11 mouse cellular contexts compared by ENCODE assay signal in the genomic region with DNA sequence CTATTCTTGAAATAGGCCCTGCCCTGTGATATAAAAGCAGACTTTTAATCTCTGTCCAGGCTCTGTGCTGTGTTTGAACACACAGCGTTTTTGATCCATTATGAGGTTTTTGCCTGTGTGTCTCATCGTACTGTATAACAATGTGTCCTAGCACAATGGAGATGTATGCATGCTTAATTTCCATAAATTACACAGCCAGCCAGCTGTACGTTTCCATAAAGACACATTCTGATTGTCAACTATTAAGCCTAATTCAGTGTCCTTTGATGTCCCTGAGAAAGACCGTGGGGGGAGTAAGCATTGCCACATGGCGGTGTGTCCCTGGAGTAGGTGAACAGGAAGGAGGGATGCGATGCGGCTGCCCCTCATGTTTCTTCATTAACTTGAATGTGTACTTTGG.
DNase-seq lines count a peak whose midpoint lies in the region; ATAC-seq and TF ChIP-seq lines count a peak whose summit lies in the region.
"Had no signal": no experiment of that assay in that cellular context is flagged by ENCODE, and none has a peak within 500 bp of the region (broad histone marks: within the 10 kb centered on the region; RNA-seq: fewer than 3 reads in every experiment).

No protein-coding gene starts in this region.

- H3K27ac ChIP-seq in forebrain, embryonic 14.5 days (ENCODE audit: low read depth, low read length) = no peak overlapping the region
- H3K27ac ChIP-seq in forebrain, embryonic 12.5 days = no peak overlapping the region
- no peak overlapping the region for H3K27ac ChIP-seq in stomach, embryonic 14.5 days (ENCODE audit: low read length)
- no peak overlapping the region for H3K27ac ChIP-seq in stomach, postnatal 0 days (replicated peaks)
- no peak overlapping the region for H3K27ac ChIP-seq in midbrain, embryonic 12.5 days (replicated peaks)

- no peak for TF ChIP-seq EP300 in stomach, postnatal 0 days (optimal IDR thresholded peaks at IDR 0.05)

- H3K4me1 ChIP-seq in forebrain, embryonic 14.5 days (ENCODE audit: control insufficient read depth, insufficient read depth, low read length) = peaks cover 6% of the 10 kb centered on the region; the same call in 1 of the 2 replicates
- H3K4me1 ChIP-seq in forebrain, embryonic 12.5 days = peaks cover 18% of the 10 kb centered on the region
- H3K4me1 ChIP-seq in stomach, embryonic 14.5 days (ENCODE audit: control insufficient read depth, insufficient read depth, low read length) = peaks cover 9% of the 10 kb centered on the region; the same call in 1 of the 2 replicates
- no peaks in the 10 kb centered on the region for H3K4me1 ChIP-seq in stomach, postnatal 0 days (replicated peaks; ENCODE audit: control insufficient read depth, insufficient read depth)
- H3K4me1 ChIP-seq in midbrain, embryonic 12.5 days = peaks cover 14% of the 10 kb centered on the region

- no peaks in the 10 kb centered on the region for H3K27me3 ChIP-seq in forebrain, embryonic 14.5 days (replicated peaks; ENCODE audit: control insufficient read depth, insufficient read depth, low read length)
- no peaks in the 10 kb centered on the region for H3K27me3 ChIP-seq in forebrain, embryonic 12.5 days
- H3K27me3 ChIP-seq in stomach, embryonic 14.5 days (ENCODE audit: control insufficient read depth, insufficient read depth, low read length) = no peaks in the 10 kb centered on the region
- no peaks in the 10 kb centered on the region for H3K27me3 ChIP-seq in stomach, postnatal 0 days (ENCODE audit: control insufficient read depth, insufficient read depth, low read length)
- H3K27me3 ChIP-seq in midbrain, embryonic 12.5 days = 0 out of 2 replicates have a peak, but pooled peaks cover 6% of the 10 kb centered on the region

- TF ChIP-seq CTCF in stomach, postnatal 0 days (IDR thresholded peaks at IDR 0.05; ENCODE audit: low read depth) = no peak

- 18% methylated on average over 7 of the region's 7 CpGs for WGBS in forebrain, embryonic 14.5 days
- 23% methylated on average over 7 of the region's 7 CpGs for WGBS in forebrain, embryonic 12.5 days
- WGBS in stomach, embryonic 14.5 days = 39% methylated on average over 7 of the region's 7 CpGs
- WGBS in stomach, postnatal 0 days = 34% methylated on average over 7 of the region's 7 CpGs
- WGBS in midbrain, embryonic 12.5 days = 17% methylated on average over 7 of the region's 7 CpGs

- no peak overlapping the region for H3K4me2 ChIP-seq in forebrain, embryonic 14.5 days (ENCODE audit: low read length)
- H3K4me2 ChIP-seq in forebrain, embryonic 12.5 days = no peak overlapping the region
- peak overlapping the region; percentile 18; the same call in 1 of the 2 replicates for H3K4me2 ChIP-seq in stomach, embryonic 14.5 days (replicated peaks; ENCODE audit: low read depth, low read length)
- H3K4me2 ChIP-seq in stomach, postnatal 0 days (replicated peaks; ENCODE audit: low read depth) = no peak overlapping the region
- peak overlapping the region; percentile 26 for H3K4me2 ChIP-seq in midbrain, embryonic 12.5 days (replicated peaks)

- no peaks in the 10 kb centered on the region for H3K36me3 ChIP-seq in forebrain, embryonic 14.5 days (ENCODE audit: control insufficient read depth, insufficient read depth, low read length)
- no peaks in the 10 kb centered on the region for H3K36me3 ChIP-seq in forebrain, embryonic 12.5 days (replicated peaks)
- no peaks in the 10 kb centered on the region for H3K36me3 ChIP-seq in stomach, embryonic 14.5 days (ENCODE audit: control insufficient read depth, insufficient read depth, low read length)
- no peaks in the 10 kb centered on the region for H3K36me3 ChIP-seq in stomach, postnatal 0 days (ENCODE audit: control insufficient read depth, insufficient read depth, low read length)
- H3K36me3 ChIP-seq in midbrain, embryonic 12.5 days = no peaks in the 10 kb centered on the region

- H3K9ac ChIP-seq in forebrain, embryonic 14.5 days (ENCODE audit: low read length) = no peak overlapping the region
- H3K9ac ChIP-seq in forebrain, embryonic 12.5 days = no peak overlapping the region
- H3K9ac ChIP-seq in stomach, embryonic 14.5 days (replicated peaks; ENCODE audit: low read depth, low read length) = no peak overlapping the region
- no peak overlapping the region for H3K9ac ChIP-seq in stomach, postnatal 0 days (ENCODE audit: low read length)
- H3K9ac ChIP-seq in midbrain, embryonic 12.5 days (replicated peaks) = no peak overlapping the region

- ATAC-seq in forebrain, embryonic 14.5 days = no peak
- ATAC-seq in forebrain, embryonic 12.5 days (ENCODE audit: low FRiP score) = no peak
- ATAC-seq in stomach, embryonic 14.5 days (ENCODE audit: insufficient number of reproducible peaks, insufficient read depth, low FRiP score, low read depth) = no peak
- ATAC-seq in stomach, postnatal 0 days (ENCODE audit: low FRiP score, low TSS enrichment) = no peak
- peak; percentile 76 for ATAC-seq in midbrain, embryonic 12.5 days (ENCODE audit: low FRiP score, low read depth)

- no peak overlapping the region for H3K4me3 ChIP-seq in forebrain, embryonic 14.5 days (ENCODE audit: low read depth, low read length)
- H3K4me3 ChIP-seq in forebrain, embryonic 12.5 days (replicated peaks) = no peak overlapping the region
- H3K4me3 ChIP-seq in stomach, embryonic 14.5 days (ENCODE audit: low read depth, low read length) = no peak overlapping the region
- no peak overlapping the region for H3K4me3 ChIP-seq in stomach, postnatal 0 days (ENCODE audit: low read depth, low read length)
- no peak overlapping the region for H3K4me3 ChIP-seq in midbrain, embryonic 12.5 days

- DNase-seq in forebrain, embryonic 14.5 days (ENCODE audit: low spot score) = peak; percentile 34
- no peak for DNase-seq in stomach, postnatal 0 days (ENCODE audit: low spot score)
- no peak for DNase-seq in left cerebral cortex, adult 11 months (ENCODE audit: low spot score)
- DNase-seq in cerebellum, adult 11 months = no peak
- DNase-seq in layer of hippocampus, adult 18-20 months (ENCODE audit: low spot score in 2 of 2) = no peak
- DNase-seq: cerebellum, adult 2 months; liver; thymus, postnatal 25 days had no signal

- H3K9me3 ChIP-seq in forebrain, embryonic 14.5 days (replicated peaks; ENCODE audit: control insufficient read depth, low read length) = no peaks in the 10 kb centered on the region
- no peaks in the 10 kb centered on the region for H3K9me3 ChIP-seq in forebrain, embryonic 12.5 days
- no peaks in the 10 kb centered on the region for H3K9me3 ChIP-seq in stomach, embryonic 14.5 days (ENCODE audit: control insufficient read depth, low read depth, low read length)
- H3K9me3 ChIP-seq in stomach, postnatal 0 days (ENCODE audit: control insufficient read depth, low read length) = no peaks in the 10 kb centered on the region
- no peaks in the 10 kb centered on the region for H3K9me3 ChIP-seq in midbrain, embryonic 12.5 days

Comparison
In these comparisons a context has a peak if more than half of its experiments do, and no peak if none do; other contexts are left out.
1. H3K4me2 ChIP-seq: peak in stomach, embryonic 14.5 days (single experiment) and midbrain, embryonic 12.5 days (single experiment); none in forebrain, embryonic 14.5 days (single experiment), forebrain, embryonic 12.5 days (single experiment) and stomach, postnatal 0 days (single experiment).